Mouse (Mus musculus) intestine, postnatal 0 days (tissue): ENCODE measurements around the gene Gnl1. TPM values are rescaled to one million over a fixed set of nuclear protein-coding genes. Genes with fewer than 3 reads are reported as not detected.

Experiments used
- ATAC-seq: fragments of 200-750 bp; cut with Nextera tagmentation; 2 replicates; pipeline ENCODE4 v1.8.0; 2017; ENCODE audit warnings: mild to moderate bottlenecking, moderate TSS enrichment, moderate library complexity
- H3K27ac ChIP-seq: fragments of 300-500 bp; sonication (generic); 2 replicates; pipeline ENCODE4 v1.5.1; 2014; ENCODE audit warnings: mild to moderate bottlenecking, low read depth, low read length, moderate library complexity
- H3K27me3 ChIP-seq: fragments of 300-500 bp; sonication (generic); replicated peaks from 2 replicates; pipeline ENCODE4 v1.6.1; 2014; ENCODE audit warnings: low read length, mixed read lengths; ENCODE audit not compliant: control insufficient read depth, insufficient read depth
- H3K36me3 ChIP-seq: fragments of 300-500 bp; sonication (generic); 2 replicates; pipeline ENCODE4 v1.6.1; 2014; ENCODE audit warnings: mild to moderate bottlenecking, moderate library complexity; ENCODE audit not compliant: control insufficient read depth, insufficient read depth
- H3K4me1 ChIP-seq: fragments of 300-500 bp; sonication (generic); replicated peaks from 2 replicates; pipeline ENCODE4 v1.6.1; 2014; ENCODE audit warnings: antibody characterized with exemption, low read length, mixed read lengths; ENCODE audit not compliant: control insufficient read depth, insufficient read depth
- H3K4me2 ChIP-seq: fragments of 300-500 bp; sonication (generic); replicated peaks from 2 replicates; pipeline ENCODE4 v1.6.1; 2014; ENCODE audit warnings: low read depth, mild to moderate bottlenecking, moderate library complexity
- H3K4me3 ChIP-seq: fragments of 300-500 bp; sonication (generic); 2 replicates; pipeline ENCODE4 v1.5.1; 2014; ENCODE audit warnings: low read depth, low read length
- H3K9ac ChIP-seq: fragments of 300-500 bp; sonication (generic); 2 replicates; pipeline ENCODE4 v1.6.1; 2014; ENCODE audit warnings: mild to moderate bottlenecking, low read depth, low read length
- H3K9me3 ChIP-seq: fragments of 300-500 bp; sonication (generic); 2 replicates; pipeline ENCODE4 v1.6.1; 2016; ENCODE audit warnings: mixed run types; ENCODE audit not compliant: control insufficient read depth
- CTCF ChIP-seq: sonication (generic); IDR thresholded peaks from 2 replicates; pipeline ENCODE4 v1.5.1; 2016; ENCODE audit warnings: low read depth, mild to moderate bottlenecking, control low read depth, antibody characterized with exemption, moderate library complexity
- WGBS: fragments of 180-500 bp; shearing (Covaris S2); extraction: QIAGEN DNeasy Blood & Tissue Kit; methylation state at CpG from one replicate; pipeline ENCODE4 v1.1.7; 2014; 5-methylcytosine and 5-hydroxymethylcytosine counted together
- polyA plus RNA-seq: library from polyadenylated mRNA; unstranded; fragments of >200 nt; fragmentation: Nextera tagmentation; extraction: Ambion mirVana; gene quantifications from 2 replicates; pipeline ENCODE4 v1.2.1, GENCODE M21; 2015

Gene Gnl1
- polyA plus RNA-seq, 1 experiment from 2014 or later = 29.4 TPM

DNA sequence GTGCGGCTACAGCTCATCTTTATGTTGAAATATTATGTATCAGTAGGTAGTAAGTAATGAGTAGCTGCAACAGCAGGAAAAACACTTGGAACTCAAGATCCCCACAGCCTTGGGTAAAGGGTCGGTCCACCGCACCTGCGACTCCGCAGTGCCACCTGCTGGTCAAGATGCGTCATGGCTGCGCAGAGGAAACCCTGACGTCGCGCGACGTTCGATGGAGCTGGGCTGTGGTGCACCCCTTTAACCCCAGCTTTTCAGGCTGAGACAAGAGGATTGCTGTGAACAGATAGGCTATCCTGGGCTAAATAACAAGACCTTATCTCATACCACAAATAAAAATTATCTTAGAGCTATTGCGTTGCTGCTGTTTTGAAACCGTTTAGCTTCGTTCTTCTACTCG, 14.0 kb downstream of the Gnl1 start:
- no peaks in the 10 kb centered on the region for H3K27me3 ChIP-seq
- WGBS = 5% methylated on average over 17 of the region's 17 CpGs
- peak; percentile 100 for TF ChIP-seq CTCF
- peak overlapping the region; percentile 42; the same call in 1 of the 2 replicates for H3K4me3 ChIP-seq
- peaks cover 8% of the 10 kb centered on the region for H3K4me1 ChIP-seq
- no peak overlapping the region for H3K27ac ChIP-seq
- H3K9ac ChIP-seq = no peak overlapping the region
- peaks cover 2% of the 10 kb centered on the region; the same call in 1 of the 2 replicates for H3K36me3 ChIP-seq
- H3K9me3 ChIP-seq = no peaks in the 10 kb centered on the region
- H3K4me2 ChIP-seq = peak overlapping the region; percentile 60
- peak; percentile 61 for ATAC-seq

DNA sequence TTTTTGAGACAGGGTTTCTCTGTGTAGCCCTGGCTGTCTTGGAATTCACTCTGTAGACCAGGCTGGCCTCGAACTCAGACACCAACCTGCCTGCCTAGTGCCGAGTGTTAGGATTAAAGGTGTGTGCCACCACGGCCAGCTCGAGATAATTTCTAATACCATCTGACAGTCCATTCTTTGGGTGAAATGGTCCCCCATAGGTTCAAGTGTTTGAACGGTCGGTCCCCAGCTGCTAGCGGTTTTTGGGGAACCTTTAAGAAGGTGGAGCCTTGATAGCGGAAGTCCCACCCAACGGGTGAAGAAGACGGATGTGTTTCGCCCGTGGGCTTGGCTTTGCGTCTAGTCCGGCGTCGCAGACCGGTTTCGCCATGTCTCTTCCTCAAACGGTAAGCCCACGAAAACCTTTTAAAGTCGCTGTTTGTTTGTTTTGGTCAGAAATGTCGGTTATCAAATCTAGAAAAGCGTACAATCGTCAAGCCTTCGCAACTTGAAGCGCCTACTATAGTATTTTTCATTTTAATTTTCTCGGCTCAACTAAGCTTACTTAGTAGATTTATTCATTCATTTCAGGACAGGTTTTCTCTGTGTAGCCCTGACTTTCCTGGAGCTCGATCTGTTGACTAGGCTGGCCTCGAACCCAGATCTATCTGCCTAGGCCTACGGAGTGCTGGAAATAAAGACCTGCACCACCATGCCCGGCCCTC, 14.7 kb downstream of the Gnl1 start:
- peak; percentile 27 for ATAC-seq
- peak overlapping the region; percentile 51; the same call in 1 of the 2 replicates for H3K9ac ChIP-seq
- H3K27me3 ChIP-seq = no peaks in the 10 kb centered on the region
- no peaks in the 10 kb centered on the region for H3K36me3 ChIP-seq
- H3K4me2 ChIP-seq = peak overlapping the region; percentile 60
- H3K9me3 ChIP-seq = no peaks in the 10 kb centered on the region
- peaks cover 8% of the 10 kb centered on the region for H3K4me1 ChIP-seq
- 3% methylated on average over 31 of the region's 31 CpGs for WGBS
- H3K27ac ChIP-seq = peak overlapping the region; percentile 52; the same call in 1 of the 2 replicates
- H3K4me3 ChIP-seq = peak overlapping the region; percentile 42
- TF ChIP-seq CTCF = no peak

- 3% methylated on average over 14 of the region's 14 CpGs for WGBS
- no peaks in the 10 kb centered on the region for H3K36me3 ChIP-seq
- H3K9me3 ChIP-seq = no peaks in the 10 kb centered on the region
- ATAC-seq = no peak
- peaks cover 8% of the 10 kb centered on the region for H3K4me1 ChIP-seq
- peak overlapping the region; percentile 60 for H3K4me2 ChIP-seq
- no peaks in the 10 kb centered on the region for H3K27me3 ChIP-seq
- TF ChIP-seq CTCF = no peak
- peak overlapping the region; percentile 42 for H3K4me3 ChIP-seq
- H3K9ac ChIP-seq = peak overlapping the region; percentile 51; the same call in 1 of the 2 replicates
- H3K27ac ChIP-seq = no peak overlapping the region
These were observed 15.2 kb downstream of the Gnl1 start for GRCm38 (mm10) chr17:35994879-35995240.

GRCm38 (mm10) chr17:35996949-35997348, 17.3 kb downstream of the Gnl1 start:
- H3K27me3 ChIP-seq = no peaks in the 10 kb centered on the region
- 3% methylated on average over 11 of the region's 11 CpGs for WGBS
- H3K36me3 ChIP-seq = no peaks in the 10 kb centered on the region
- H3K4me1 ChIP-seq = peaks cover 8% of the 10 kb centered on the region
- H3K9ac ChIP-seq = no peak overlapping the region
- H3K4me2 ChIP-seq = 0 out of 2 replicates have a peak overlapping the region, but pooled peaks have one; percentile 13
- peak; percentile 100 for TF ChIP-seq CTCF
- H3K9me3 ChIP-seq = no peaks in the 10 kb centered on the region
- no peak overlapping the region for H3K27ac ChIP-seq
- H3K4me3 ChIP-seq = no peak overlapping the region
- ATAC-seq = peak; percentile 75

DNA sequence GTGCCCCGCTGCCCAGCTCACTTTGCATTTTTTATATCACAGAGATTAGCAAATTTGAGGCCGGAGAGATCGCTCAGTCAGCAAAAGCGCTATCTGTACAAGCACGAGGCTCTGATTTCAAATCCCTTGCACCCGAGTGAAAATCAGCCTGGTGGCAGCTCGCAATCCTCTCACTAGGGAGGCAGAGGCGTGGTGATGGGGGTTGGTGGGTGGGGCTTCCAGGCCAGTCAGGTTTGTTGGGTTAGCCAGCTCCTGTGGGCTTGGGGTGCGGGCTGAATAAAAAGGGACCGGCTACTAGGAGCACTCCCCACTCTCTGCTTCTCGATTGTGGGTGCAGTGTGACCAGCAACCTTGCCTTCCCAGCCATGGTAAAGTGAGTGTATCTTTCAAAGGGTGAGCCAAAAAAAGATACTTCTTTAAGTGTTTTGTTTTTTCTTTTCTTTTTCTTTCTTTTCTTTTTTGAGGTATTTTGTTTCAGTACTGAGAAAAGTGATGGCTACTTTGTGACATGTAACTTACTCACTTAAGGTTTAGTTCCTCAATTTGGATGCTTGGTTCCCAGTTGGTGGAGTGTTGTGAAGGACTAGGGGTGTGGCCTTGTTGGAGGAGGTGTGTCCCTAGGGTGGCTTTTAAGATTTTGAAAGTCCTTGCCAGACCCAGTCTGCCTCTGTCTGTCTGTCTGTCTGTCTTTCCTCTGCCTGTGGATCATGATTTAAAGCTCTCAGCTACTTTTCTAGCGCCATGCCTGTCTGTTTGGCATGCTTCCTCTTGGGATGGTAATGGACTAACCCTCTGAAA, 18.3 kb downstream of the Gnl1 start:
- no peaks in the 10 kb centered on the region for H3K36me3 ChIP-seq
- H3K27ac ChIP-seq = no peak overlapping the region
- H3K4me1 ChIP-seq = peaks cover 8% of the 10 kb centered on the region
- H3K9me3 ChIP-seq = no peaks in the 10 kb centered on the region
- no peak overlapping the region for H3K9ac ChIP-seq
- ATAC-seq = no peak
- no peak for TF ChIP-seq CTCF
- H3K4me3 ChIP-seq = no peak overlapping the region
- H3K4me2 ChIP-seq = 0 out of 2 replicates have a peak overlapping the region, but pooled peaks have one; percentile 17
- 48% methylated on average over 12 of the region's 12 CpGs for WGBS
- no peaks in the 10 kb centered on the region for H3K27me3 ChIP-seq

- Histone ChIP-seq H3K4me2 (no peak overlapping the region), H3K9ac (no peak overlapping the region), H3K9me3 (no peaks in the 10 kb centered on the region), H3K4me1 (peaks cover 8% of the 10 kb centered on the region), H3K4me3 (no peak overlapping the region), H3K36me3 (no peaks in the 10 kb centered on the region), H3K27ac (no peak overlapping the region), H3K27me3 (no peaks in the 10 kb centered on the region)
- 78% methylated on average over 6 of the region's 6 CpGs for WGBS
- no peak for ATAC-seq
- TF ChIP-seq CTCF = no peak
These were observed 19.1 kb downstream of the Gnl1 start for GRCm38 (mm10) chr17:35998545-35999305.
